Mouse (Mus musculus): ENCODE measurements around the gene Tmbim1. TPM values are rescaled to one million over a fixed set of nuclear protein-coding genes. Genes with fewer than 3 reads are reported as not detected.
"Not testable (repeated sequence)": the region's sequence is repeated elsewhere in the genome, so short reads cannot be mapped to it uniquely, and the experiment has no call there.

Gene Tmbim1
- polyA plus RNA-seq, 1 experiment = 567 TPM

- Histone ChIP-seq H3K4me3 (replicated peaks; ENCODE audit: extremely low read depth, low read depth, low read length) (no peak overlapping the region), H3K4me1 (ENCODE audit: control insufficient read depth, insufficient read depth, low read length) (peaks cover 45% of the 10 kb centered on the region)
- TF ChIP-seq POLR2A (IDR thresholded peaks at IDR 0.05; ENCODE audit: borderline replicate concordance, extremely low read depth, low read depth, low read length) = no peak
- 84% methylated on average over 11 of the region's 11 CpGs for WGBS
- DNase-seq = no peak
Measured at GRCm38 (mm10) chr1:74292331-74293020, 12.9 kb downstream of the Tmbim1 start.

DNA sequence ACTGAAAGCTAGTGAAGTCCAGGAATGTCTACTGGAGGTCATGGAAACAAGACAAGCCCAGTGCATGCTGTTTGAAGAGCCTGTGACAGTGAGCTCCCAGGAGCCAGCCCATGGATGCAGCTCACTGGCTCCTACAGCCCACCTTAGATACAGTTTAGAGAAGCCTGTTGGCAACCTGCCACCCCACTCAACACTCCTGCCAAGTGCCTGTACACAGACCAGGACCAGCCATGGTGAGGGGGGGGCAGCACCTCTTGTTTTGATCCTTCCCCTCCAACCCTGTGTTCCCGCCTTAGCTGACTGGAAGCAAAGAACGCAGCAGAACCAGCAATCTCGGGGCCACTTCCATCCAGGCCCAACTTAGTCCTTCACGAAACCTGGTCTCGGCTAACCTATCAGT lies 15.3 kb downstream of the Tmbim1 start:
- 56% methylated on average over 5 of the region's 5 CpGs for WGBS
- H3K4me3 ChIP-seq (replicated peaks; ENCODE audit: extremely low read depth, low read depth, low read length) = no peak overlapping the region
- DNase-seq = no peak
- TF ChIP-seq CTCF (IDR thresholded peaks at IDR 0.05; ENCODE audit: insufficient read depth, low read length) (no peak), POLR2A (IDR thresholded peaks at IDR 0.05; ENCODE audit: borderline replicate concordance, extremely low read depth, low read depth, low read length) (no peak)
- peaks cover 28% of the 10 kb centered on the region for H3K4me1 ChIP-seq (ENCODE audit: control insufficient read depth, insufficient read depth, low read length)

DNA sequence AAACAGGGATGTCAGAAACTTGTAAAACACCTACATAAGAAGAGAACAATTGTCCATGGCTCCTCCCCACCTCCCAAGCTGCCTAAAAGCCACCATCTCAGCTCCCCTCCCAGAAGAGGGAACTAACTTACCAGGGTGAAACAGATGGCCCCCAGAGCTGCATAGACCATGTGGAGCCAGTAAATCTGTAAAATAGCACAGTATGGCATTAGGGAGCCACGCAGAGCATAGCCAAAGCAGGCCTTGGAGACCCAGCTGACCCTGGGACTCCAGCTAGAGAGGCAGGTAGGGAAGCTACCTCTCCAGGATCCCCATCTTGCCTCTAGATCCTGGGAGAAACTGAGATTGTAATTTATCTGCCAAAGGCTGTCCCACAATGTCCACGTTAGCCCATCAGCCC lies 15.7 kb downstream of the Tmbim1 start:
- DNase-seq = no peak
- WGBS = 75% methylated on average over 2 of the region's 2 CpGs
- H3K4me3 ChIP-seq (replicated peaks; ENCODE audit: extremely low read depth, low read depth, low read length) = no peak overlapping the region
- H3K4me1 ChIP-seq (ENCODE audit: control insufficient read depth, insufficient read depth, low read length) = peaks cover 24% of the 10 kb centered on the region
- TF ChIP-seq CTCF (IDR thresholded peaks at IDR 0.05; ENCODE audit: insufficient read depth, low read length) = no peak
- no peak for TF ChIP-seq POLR2A (IDR thresholded peaks at IDR 0.05; ENCODE audit: borderline replicate concordance, extremely low read depth, low read depth, low read length)

DNA sequence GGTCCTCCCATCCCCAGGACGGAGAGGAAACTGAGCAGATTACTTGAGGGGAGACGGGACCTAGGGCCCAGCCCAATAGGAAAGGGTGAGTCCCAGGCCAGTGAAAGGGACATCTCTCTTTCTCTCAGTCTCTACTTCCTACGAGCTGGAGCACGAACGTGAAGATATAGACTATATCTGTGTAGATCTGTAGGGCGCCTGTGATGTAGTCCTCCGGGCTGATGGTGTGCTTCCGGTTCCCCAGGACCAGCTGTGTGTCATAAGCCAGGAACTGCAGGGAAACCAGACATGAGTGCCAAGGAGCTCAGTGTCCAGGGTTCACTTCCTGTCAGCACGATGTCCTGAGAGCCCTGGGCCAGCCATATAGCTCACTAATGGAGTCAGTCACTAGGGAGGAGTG lies 16.2 kb downstream of the Tmbim1 start:
- H3K4me3 ChIP-seq (replicated peaks; ENCODE audit: extremely low read depth, low read depth, low read length) = no peak overlapping the region
- no peak for TF ChIP-seq POLR2A (IDR thresholded peaks at IDR 0.05; ENCODE audit: borderline replicate concordance, extremely low read depth, low read depth, low read length)
- peaks cover 22% of the 10 kb centered on the region for H3K4me1 ChIP-seq (ENCODE audit: control insufficient read depth, insufficient read depth, low read length)
- DNase-seq = no peak
- WGBS = 48% methylated on average over 9 of the region's 9 CpGs

GRCm38 (mm10) chr1:74288327-74288726 lies 17.1 kb downstream of the Tmbim1 start:
- Histone ChIP-seq H3K4me3 (replicated peaks; ENCODE audit: extremely low read depth, low read depth, low read length) (no peak overlapping the region), H3K4me1 (ENCODE audit: control insufficient read depth, insufficient read depth, low read length) (peaks cover 15% of the 10 kb centered on the region)
- TF ChIP-seq CTCF (IDR thresholded peaks at IDR 0.05; ENCODE audit: insufficient read depth, low read length) = no peak
- no peak for TF ChIP-seq POLR2A (IDR thresholded peaks at IDR 0.05; ENCODE audit: borderline replicate concordance, extremely low read depth, low read depth, low read length)
- no peak for DNase-seq
- WGBS = 72% methylated on average over 4 of the region's 4 CpGs

GRCm38 (mm10) chr1:74286869-74287607 lies 18.4 kb downstream of the Tmbim1 start:
- DNase-seq = peak; percentile 48
- WGBS = 39% methylated on average over 16 of the region's 17 CpGs

DNA sequence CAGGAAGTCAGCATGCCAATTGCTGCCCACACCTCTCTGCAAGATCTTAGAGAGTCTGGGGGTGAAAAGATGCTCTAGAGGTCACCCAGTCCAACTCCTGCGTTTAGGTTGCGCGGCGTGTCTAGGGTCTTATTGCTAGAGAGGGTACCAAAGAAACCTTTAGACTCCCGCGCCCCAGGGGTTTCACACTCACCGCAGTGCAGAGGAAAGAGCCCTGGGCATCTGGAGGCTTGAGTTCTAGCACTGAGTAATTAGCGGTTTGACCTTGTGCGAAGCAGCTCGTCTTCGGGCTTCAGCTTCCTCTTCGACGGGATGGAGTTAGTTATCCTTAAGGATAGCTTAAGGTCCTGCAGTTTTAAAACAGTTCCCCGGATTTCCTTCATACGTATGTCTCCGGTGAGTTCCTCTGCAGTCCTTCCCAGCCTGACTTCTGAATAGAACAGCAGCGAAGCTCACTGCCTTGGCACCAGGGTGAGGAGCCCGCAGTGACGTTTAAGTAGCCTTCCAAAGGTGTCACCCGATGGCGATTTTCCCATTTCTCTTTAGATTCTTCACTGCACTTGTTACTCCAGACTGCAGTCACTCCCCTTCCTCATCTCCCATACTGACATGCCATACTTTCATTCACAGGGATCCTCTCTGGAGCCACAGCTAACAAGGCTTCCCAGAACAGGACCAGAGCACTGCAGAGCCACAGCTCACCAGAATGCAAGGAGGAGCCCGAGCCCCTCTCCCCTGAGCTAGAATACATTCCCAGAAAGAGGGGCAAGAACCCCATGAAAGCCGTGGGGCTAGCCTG lies 20.0 kb downstream of the Tmbim1 start:
- H3K4me1 ChIP-seq (ENCODE audit: control insufficient read depth, insufficient read depth, low read length) = peaks cover 14% of the 10 kb centered on the region
- no peak for TF ChIP-seq POLR2A (IDR thresholded peaks at IDR 0.05; ENCODE audit: borderline replicate concordance, extremely low read depth, low read depth, low read length)
- TF ChIP-seq CTCF (IDR thresholded peaks at IDR 0.05; ENCODE audit: insufficient read depth, low read length) = no peak
- DNase-seq = no peak
- WGBS = 3% methylated on average over 23 of the region's 23 CpGs
- peak overlapping the region; percentile 77 for H3K4me3 ChIP-seq (replicated peaks; ENCODE audit: extremely low read depth, low read depth, low read length)

More at GRCm38 (mm10) chr1:74286869-74287607, 18.4 kb downstream of the Tmbim1 start:
- not testable (repeated sequence) for H3K4me3 ChIP-seq (replicated peaks; ENCODE audit: extremely low read depth, low read depth, low read length)
- peaks cover 17% of the 10 kb centered on the region for H3K4me1 ChIP-seq (ENCODE audit: control insufficient read depth, insufficient read depth, low read length)

- H3K4me1 ChIP-seq (ENCODE audit: control insufficient read depth, insufficient read depth, low read length) = peaks cover 13% of the 10 kb centered on the region
- DNase-seq = peak; percentile 99
- peak within 1 kb of the TSS; percentile 77 for H3K4me3 ChIP-seq (replicated peaks; ENCODE audit: extremely low read depth, low read depth, low read length)
- WGBS = 1% methylated on average over 56 of the region's 56 CpGs
- TF ChIP-seq POLR2A (IDR thresholded peaks at IDR 0.05; ENCODE audit: borderline replicate concordance, extremely low read depth, low read depth, low read length) = peak; percentile 82; the same call in 1 of the 2 replicates
- TF ChIP-seq CTCF (IDR thresholded peaks at IDR 0.05; ENCODE audit: insufficient read depth, low read length) = no peak
Measured at GRCm38 (mm10) chr1:74284543-74285160, 20.8 kb downstream of the Tmbim1 start, which contains the start of the genes Aamp and Pnkd. Gene Aamp (minus strand): TSS chr1:74284738. Gene Pnkd (plus strand): TSS chr1:74284930.
